Mouse (Mus musculus) cortical plate, adult 2 months (tissue): ENCODE measurements at regions not wholly inside any gene's neighbourhood (a gene's known extent, or its start where the extent isn't known, plus 50 kb on each side); places are given as distances from the start of the nearest gene placed in this dataset.

ENCODE experiments used
- CTCF ChIP-seq: fragments of 200-500 bp; IDR thresholded peaks from 2 replicates; pipeline ENCODE4 v1.5.1; 2011; ENCODE audit warnings: mild to moderate bottlenecking, control low read depth, low read length; ENCODE audit not compliant: insufficient read depth; ENCODE audit errors: extremely low read depth
- POLR2A ChIP-seq: fragments of 200-500 bp; IDR thresholded peaks from 2 replicates; pipeline ENCODE4 v1.6.1; 2011; ENCODE audit warnings: mild to moderate bottlenecking, low read length, control low read depth; ENCODE audit not compliant: insufficient read depth; ENCODE audit errors: extremely low read depth

DNA sequence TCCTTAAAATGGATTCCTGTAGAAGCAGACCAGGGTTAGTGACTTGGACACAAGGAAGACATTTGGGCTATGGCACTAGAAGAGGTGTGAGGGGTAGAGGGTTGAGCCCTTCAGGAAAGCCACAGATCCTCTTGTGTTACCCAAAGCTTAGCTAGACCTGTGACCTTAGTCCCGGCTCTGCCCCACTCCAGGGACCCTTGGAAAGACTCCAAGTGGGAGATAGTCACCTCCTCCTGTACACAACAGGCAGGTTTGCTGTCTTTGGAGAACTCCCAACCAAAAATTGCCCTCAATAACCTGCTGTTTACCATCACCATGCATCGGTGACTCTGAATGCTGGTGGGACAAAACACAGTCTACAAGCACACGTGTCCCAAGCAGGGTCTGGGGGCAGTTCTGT is 164.5 kb downstream of the Gadd45g start:
- TF ChIP-seq POLR2A (no peak), CTCF (no peak)
